Mouse (Mus musculus): ENCODE results near the gene Ptpro.

- TF ChIP-seq CTCF (IDR thresholded peaks at IDR 0.05; ENCODE audit: extremely low read depth, insufficient read depth, low read length) (no peak), POLR2A (IDR thresholded peaks at IDR 0.05; ENCODE audit: extremely low read depth, insufficient read depth, low read length) (no peak)
Measured at GRCm38 (mm10) chr6:137330782-137331181, 78.7 kb downstream of the Ptpro start.

Measured in cortical plate, adult 2 months (tissue).